Mouse (Mus musculus): ENCODE data around the gene Fam71e2.

Fam71e2 gene

GRCm38 (mm10) chr7:4739041-4739543, 32.0 kb downstream of the Fam71e2 start:
- no peak for DNase-seq

GRCm38 (mm10) chr7:4732968-4733392, 38.1 kb downstream of the Fam71e2 start:
- DNase-seq: no peak

GRCm38 (mm10) chr7:4731090-4731489, 40.0 kb downstream of the Fam71e2 start:
- no peak for DNase-seq

GRCm38 (mm10) chr7:4725169-4725568, 45.9 kb downstream of the Fam71e2 start, which contains the start of gene Tmem150b:
Gene Tmem150b (minus strand): TSS chr7:4725249.
- no peak for DNase-seq

- DNase-seq: no peak
Measured at GRCm38 (mm10) chr7:4724359-4724758, 46.7 kb downstream of the Fam71e2 start.

GRCm38 (mm10) chr7:4723508-4723907, 47.6 kb downstream of the Fam71e2 start:
- DNase-seq: peak; percentile 19 to 35

- DNase-seq: no peak
Measured at GRCm38 (mm10) chr7:4719276-4719675, 51.8 kb downstream of the Fam71e2 start.

- no peak for DNase-seq
Measured at GRCm38 (mm10) chr7:4716955-4717354, 54.1 kb downstream of the Fam71e2 start.

GRCm38 (mm10) chr7:4712594-4712993, 58.5 kb downstream of the Fam71e2 start:
- no peak for DNase-seq

GRCm38 (mm10) chr7:4705098-4705497, 66.0 kb downstream of the Fam71e2 start:
- no peak for DNase-seq
